Mouse (Mus musculus): ENCODE measurements around the gene Fubp3. TPM values are rescaled to one million over a fixed set of nuclear protein-coding genes. Genes with fewer than 3 reads are reported as not detected.

Fubp3 gene
- 32.3 TPM for polyA plus RNA-seq (2017; shearing (Covaris generic))

GRCm38 (mm10) chr2:31572051-31572914, at the start of gene Fubp3:
Gene Fubp3 (plus strand): TSS chr2:31572651.

GRCm38 (mm10) chr2:31639901-31640608, 67.6 kb downstream of the Fubp3 start, which contains the start of gene Prdm12:
Gene Prdm12 (plus strand): TSS chr2:31640037.

Other genes starting within 250 kb of the Fubp3 start
- gene Ass1, start 102.4 kb upstream of the Fubp3 start, polyA plus RNA-seq (2017; shearing (Covaris generic)) = 137 TPM
- not detected for gene Prdm12, start 67.4 kb downstream of the Fubp3 start, polyA plus RNA-seq (2017; shearing (Covaris generic))
- gene Exosc2, start 98.1 kb downstream of the Fubp3 start, polyA plus RNA-seq (2017; shearing (Covaris generic)) = 51.0 TPM
- gene Abl1, start 115.7 kb downstream of the Fubp3 start, polyA plus RNA-seq (2017; shearing (Covaris generic)) = 27.6 TPM
- gene Qrfp, start 237.9 kb downstream of the Fubp3 start, polyA plus RNA-seq (2017; shearing (Covaris generic)) = 0.73 TPM